Mouse (Mus musculus): ENCODE data around the gene Zfp983. TPM values are rescaled to one million over a fixed set of nuclear protein-coding genes. Genes with fewer than 3 reads are reported as not detected.
A peak's percentile ranks its signal among the peaks of the same experiment; 100 is the strongest.

Zfp983 gene
- total and polyA plus RNA-seq, 3 experiments = 0.93 to 2.3 (median 1.1) TPM

GRCm38 (mm10) chr17:21703414-21703813 lies 53.0 kb downstream of the Zfp983 start:
- in situ Hi-C loops (cut with MboI; ENCODE audit: low pct_ligation_motif_present, low pct_unique_long_range_greater_than_20kb, low sequenced_read_pairs) (no loop called here), dilution Hi-C loops (cut with MboI; ENCODE audit: extremely low pct_ligation_motif_present, extremely low pct_unique_long_range_greater_than_20kb, low sequenced_read_pairs) (no loop called here)
- Histone ChIP-seq H3K27ac (ENCODE audit: insufficient read depth, low read depth) (no peak overlapping the region), H3K36me3 (replicated peaks in 1 of 2; ENCODE audit: control insufficient read depth in 1 of 2, insufficient read depth in 1 of 2, low read length in 1 of 2) (no peaks in the 10 kb centered on the region), H3K4me2 (ENCODE audit: insufficient read depth, low read depth, poor library complexity, severe bottlenecking) (no peak overlapping the region), H3K4me3 (replicated peaks in 1 of 3; ENCODE audit: low read depth in 2 of 3, low read length in 2 of 3, poor library complexity in 1 of 3) (no peak overlapping the region), H3K9ac (ENCODE audit: insufficient read depth, low read depth) (no peak overlapping the region), H3K79me2 (replicated peaks; ENCODE audit: control insufficient read depth, extremely low read depth, insufficient read depth, poor library complexity, severe bottlenecking) (no peaks in the 10 kb centered on the region), H3K27me3 (replicated peaks) (no peaks in the 10 kb centered on the region), H3K9me3 (replicated peaks; ENCODE audit: low read length) (no peaks in the 10 kb centered on the region), H3K4me1 (ENCODE audit: control insufficient read depth in 1 of 2, insufficient read depth in 2 of 2) (no peaks in the 10 kb centered on the region)
- no peak for TF ChIP-seq JUN (IDR thresholded peaks at IDR 0.05; ENCODE audit: insufficient read depth, low read depth, low read length)
- no peak for TF ChIP-seq MAZ (IDR thresholded peaks at IDR 0.05; ENCODE audit: low read depth, low read length)
- TF ChIP-seq MEF2A (IDR thresholded peaks at IDR 0.05; ENCODE audit: borderline replicate concordance, low read depth, low read length) = no peak
- TF ChIP-seq MYC (IDR thresholded peaks at IDR 0.05; ENCODE audit: low read depth, low read length) = no peak
- no peak for TF ChIP-seq PAX5 (IDR thresholded peaks at IDR 0.05; ENCODE audit: low read length)
- no peak for TF ChIP-seq ZKSCAN1 (IDR thresholded peaks at IDR 0.05; ENCODE audit: borderline replicate concordance, low read depth, low read length)
- no peak for TF ChIP-seq TCF12 (IDR thresholded peaks at IDR 0.05; ENCODE audit: low read depth, low read length)
- TF ChIP-seq SMC3 (IDR thresholded peaks at IDR 0.05; ENCODE audit: low read depth, low read length) = no peak
- TF ChIP-seq UBTF (IDR thresholded peaks at IDR 0.05; ENCODE audit: low read depth, low read length) = no peak
- TF ChIP-seq ELF1 (IDR thresholded peaks at IDR 0.05; ENCODE audit: low read depth, low read length) = no peak
- TF ChIP-seq MAX (IDR thresholded peaks at IDR 0.05; ENCODE audit: low read length) = no peak
- no peak for TF ChIP-seq NRF1 (IDR thresholded peaks at IDR 0.05; ENCODE audit: low read depth, low read length)
- no peak for TF ChIP-seq CHD2 (IDR thresholded peaks at IDR 0.05; ENCODE audit: low read length)
- TF ChIP-seq ZNF384 (IDR thresholded peaks at IDR 0.05; ENCODE audit: low read depth, low read length) = no peak
- TF ChIP-seq MAFK (IDR thresholded peaks at IDR 0.05; ENCODE audit: insufficient replicate concordance, low read length) = no peak
- TF ChIP-seq POLR2AphosphoS2 (IDR thresholded peaks at IDR 0.05; ENCODE audit: low read depth, low read length) = no peak
- no peak for TF ChIP-seq IRF4 (IDR thresholded peaks at IDR 0.05; ENCODE audit: low read depth, low read length)
- TF ChIP-seq ETS1 (conservative IDR thresholded peaks at IDR 0.05; ENCODE audit: low read depth, low read length) = no peak
- no peak for TF ChIP-seq HCFC1 (IDR thresholded peaks at IDR 0.05; ENCODE audit: low read depth, low read length)
- DNase-seq (ENCODE audit: extremely low read depth) = no peak

- TF ChIP-seq HCFC1 (IDR thresholded peaks at IDR 0.05; ENCODE audit: low read depth, low read length) (peak; percentile 30; the same call in 1 of the 2 replicates), ELF1 (IDR thresholded peaks at IDR 0.05; ENCODE audit: low read depth, low read length) (peak; percentile 44; the same call in 1 of the 2 replicates), TBP (conservative IDR thresholded peaks at IDR 0.05; ENCODE audit: low read depth, low read length) (0 out of 2 replicates have a peak, but pooled peaks have one; percentile 30), POLR2A (IDR thresholded peaks at IDR 0.05; ENCODE audit: low read depth, low read length) (peak; percentile 68), UBTF (IDR thresholded peaks at IDR 0.05; ENCODE audit: low read depth, low read length) (no peak), MAZ (IDR thresholded peaks at IDR 0.05; ENCODE audit: low read depth, low read length) (peak; percentile 86; the same call in 1 of the 2 replicates), MXI1 (IDR thresholded peaks at IDR 0.05; ENCODE audit: low read depth, low read length) (peak; percentile 38; the same call in 1 of the 2 replicates), KAT2A (IDR thresholded peaks at IDR 0.05; ENCODE audit: insufficient replicate concordance, low read length) (no peak), CHD1 (IDR thresholded peaks at IDR 0.05; ENCODE audit: low read depth, low read length) (no peak), NELFE (IDR thresholded peaks at IDR 0.05; ENCODE audit: low read depth, low read length) (peak; percentile 58), EP300 (IDR thresholded peaks at IDR 0.05; ENCODE audit: low read length) (no peak), TCF12 (IDR thresholded peaks at IDR 0.05; ENCODE audit: low read depth, low read length) (peak; percentile 34; the same call in 1 of the 2 replicates), SIN3A (IDR thresholded peaks at IDR 0.05; ENCODE audit: low read length) (peak; percentile 71), RCOR1 (conservative IDR thresholded peaks at IDR 0.05; ENCODE audit: low read depth, low read length) (no peak)
- no peaks in the 10 kb centered on the region for H3K27me3 ChIP-seq (replicated peaks)
- peak within 1 kb of the TSS; percentile 59 to 68 (median 60) for H3K4me3 ChIP-seq (replicated peaks in 1 of 3; ENCODE audit: low read depth in 2 of 3, low read length in 2 of 3, poor library complexity in 1 of 3)
- in situ Hi-C loops (cut with MboI; ENCODE audit: low pct_ligation_motif_present, low pct_unique_long_range_greater_than_20kb, low sequenced_read_pairs) = no loop called here
- peak within 1 kb of the TSS; percentile 27; the same call in 1 of the 2 replicates for H3K9ac ChIP-seq (ENCODE audit: insufficient read depth, low read depth)
- H3K4me1 ChIP-seq (ENCODE audit: control insufficient read depth in 1 of 2, insufficient read depth in 2 of 2) = 0 out of 4 replicates have a peak, but pooled peaks cover 0 to 4% of the 10 kb centered on the region in 2 experiments
- H3K4me2 ChIP-seq (ENCODE audit: insufficient read depth, low read depth, poor library complexity, severe bottlenecking) = peak within 1 kb of the TSS; percentile 26
- dilution Hi-C loops (cut with MboI; ENCODE audit: extremely low pct_ligation_motif_present, extremely low pct_unique_long_range_greater_than_20kb, low sequenced_read_pairs) = no loop called here
- H3K27ac ChIP-seq (ENCODE audit: insufficient read depth, low read depth) = no peak within 1 kb of the TSS
- no peaks in the 10 kb centered on the region for H3K36me3 ChIP-seq (replicated peaks in 1 of 2; ENCODE audit: control insufficient read depth in 1 of 2, insufficient read depth in 1 of 2, low read length in 1 of 2)
- peak; percentile 38 for DNase-seq (ENCODE audit: extremely low read depth)
- no peaks in the 10 kb centered on the region for H3K9me3 ChIP-seq (replicated peaks; ENCODE audit: low read length)
- no peaks in the 10 kb centered on the region for H3K79me2 ChIP-seq (replicated peaks; ENCODE audit: control insufficient read depth, extremely low read depth, insufficient read depth, poor library complexity, severe bottlenecking)
Observed at GRCm38 (mm10) chr17:21707343-21707996, 57.0 kb downstream of the Zfp983 start, which contains the start of gene Zfp760. TSS of gene Zfp760 (plus strand) at chr17:21707741.

All from CH12.LX (cell line).